Mouse (Mus musculus): Measurements from ENCODE around the gene Slc25a1. TPM values are rescaled to one million over a fixed set of nuclear protein-coding genes. Genes with fewer than 3 reads are reported as not detected.

Slc25a1 gene
- total and polyA plus RNA-seq, 3 experiments, result 113 to 141 (median 134) TPM

DNA sequence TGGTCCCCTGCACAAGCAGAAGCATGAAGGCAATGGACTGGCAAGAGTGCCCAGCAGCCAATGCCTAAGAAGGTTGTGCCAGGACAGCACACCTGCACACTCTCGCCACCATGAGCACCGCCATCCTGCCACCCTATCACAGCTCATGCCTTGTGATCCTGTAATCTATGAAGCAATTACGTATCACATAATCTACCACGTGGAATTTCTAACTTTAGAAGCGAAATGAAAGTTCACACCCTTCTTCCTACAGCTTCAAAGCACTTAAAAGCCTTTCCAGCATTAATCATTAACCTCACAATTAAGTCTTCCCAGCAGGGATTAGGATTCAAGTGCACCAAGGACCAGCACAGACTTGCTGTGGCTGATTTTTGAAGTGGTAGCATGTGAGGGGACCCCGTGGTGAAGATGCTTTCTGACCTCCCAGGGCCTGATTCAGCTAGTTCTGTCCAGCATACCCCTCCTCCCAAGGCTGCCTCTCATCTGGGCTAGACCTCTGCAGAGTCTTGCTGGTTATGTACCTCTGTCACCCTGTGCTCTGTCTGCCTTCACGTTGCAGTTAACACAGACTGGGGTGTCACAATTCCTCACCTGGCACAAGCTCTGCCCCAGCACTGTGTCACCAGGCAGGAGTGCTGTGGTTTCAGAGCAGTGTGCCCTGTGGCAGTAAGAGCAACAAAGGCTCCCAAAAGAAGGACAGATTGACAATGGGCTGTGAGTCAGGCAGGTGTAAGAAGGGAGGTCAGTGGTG is 17.2 kb upstream of the Slc25a1 start:
- peaks cover 52% of the 10 kb centered on the region for H3K27me3 ChIP-seq (replicated peaks)
- no peaks in the 10 kb centered on the region for H3K9me3 ChIP-seq (replicated peaks; ENCODE audit: low read length)
- H3K79me2 ChIP-seq (replicated peaks; ENCODE audit: control insufficient read depth, extremely low read depth, insufficient read depth, poor library complexity, severe bottlenecking), result no peaks in the 10 kb centered on the region
- no peak overlapping the region for H3K4me3 ChIP-seq (replicated peaks in 1 of 3; ENCODE audit: low read depth in 2 of 3, low read length in 2 of 3, poor library complexity in 1 of 3)
- H3K36me3 ChIP-seq (replicated peaks in 1 of 2; ENCODE audit: control insufficient read depth in 1 of 2, insufficient read depth in 1 of 2, low read length in 1 of 2), result no peaks in the 10 kb centered on the region
- H3K4me2 ChIP-seq (ENCODE audit: insufficient read depth, low read depth, poor library complexity, severe bottlenecking), result no peak overlapping the region
- TF ChIP-seq ZNF384 (IDR thresholded peaks at IDR 0.05; ENCODE audit: low read depth, low read length) (no peak), MAZ (IDR thresholded peaks at IDR 0.05; ENCODE audit: low read depth, low read length) (no peak), MAFK (IDR thresholded peaks at IDR 0.05; ENCODE audit: insufficient replicate concordance, low read length) (no peak), PAX5 (IDR thresholded peaks at IDR 0.05; ENCODE audit: low read length) (no peak), TCF12 (IDR thresholded peaks at IDR 0.05; ENCODE audit: low read depth, low read length) (no peak), JUN (IDR thresholded peaks at IDR 0.05; ENCODE audit: insufficient read depth, low read depth, low read length) (no peak), HCFC1 (IDR thresholded peaks at IDR 0.05; ENCODE audit: low read depth, low read length) (no peak), NRF1 (IDR thresholded peaks at IDR 0.05; ENCODE audit: low read depth, low read length) (no peak), JUND (conservative IDR thresholded peaks at IDR 0.05; ENCODE audit: low read depth, low read length) (no peak), SMC3 (IDR thresholded peaks at IDR 0.05; ENCODE audit: low read depth, low read length) (no peak), RCOR1 (conservative IDR thresholded peaks at IDR 0.05; ENCODE audit: low read depth, low read length) (no peak), ELF1 (IDR thresholded peaks at IDR 0.05; ENCODE audit: low read depth, low read length) (no peak), ZC3H11A (IDR thresholded peaks at IDR 0.05; ENCODE audit: low read depth, low read length) (no peak), USF2 (conservative IDR thresholded peaks at IDR 0.05; ENCODE audit: low read depth, low read length) (no peak)
- no peak overlapping the region; the same call in 1 of the 2 replicates for H3K27ac ChIP-seq (ENCODE audit: insufficient read depth, low read depth)
- in situ Hi-C loops (cut with MboI; ENCODE audit: low pct_ligation_motif_present, low pct_unique_long_range_greater_than_20kb, low sequenced_read_pairs), result no loop called here
- no peak overlapping the region for H3K9ac ChIP-seq (ENCODE audit: insufficient read depth, low read depth)
- dilution Hi-C loops (cut with MboI; ENCODE audit: extremely low pct_ligation_motif_present, extremely low pct_unique_long_range_greater_than_20kb, low sequenced_read_pairs), result no loop called here
- no peak for DNase-seq (ENCODE audit: extremely low read depth)
- H3K4me1 ChIP-seq (ENCODE audit: control insufficient read depth in 1 of 2, insufficient read depth in 2 of 2), result peaks cover 0 to 6% of the 10 kb centered on the region in 2 experiments; a peak in 1 of 4 replicates

GRCm38 (mm10) chr16:17943466-17943865 is 15.4 kb upstream of the Slc25a1 start:
- Histone ChIP-seq H3K36me3 (replicated peaks in 1 of 2; ENCODE audit: control insufficient read depth in 1 of 2, insufficient read depth in 1 of 2, low read length in 1 of 2) (no peaks in the 10 kb centered on the region), H3K9ac (ENCODE audit: insufficient read depth, low read depth) (no peak overlapping the region), H3K9me3 (replicated peaks; ENCODE audit: low read length) (no peaks in the 10 kb centered on the region), H3K79me2 (replicated peaks; ENCODE audit: control insufficient read depth, extremely low read depth, insufficient read depth, poor library complexity, severe bottlenecking) (no peaks in the 10 kb centered on the region), H3K4me2 (ENCODE audit: insufficient read depth, low read depth, poor library complexity, severe bottlenecking) (no peak overlapping the region), H3K4me1 (ENCODE audit: control insufficient read depth in 1 of 2, insufficient read depth in 2 of 2) (peaks cover 5 to 6% of the 10 kb centered on the region in 2 experiments; a peak in 3 of 4 replicates), H3K27ac (ENCODE audit: insufficient read depth, low read depth) (no peak overlapping the region), H3K27me3 (replicated peaks) (peaks cover 35% of the 10 kb centered on the region), H3K4me3 (replicated peaks in 1 of 3; ENCODE audit: low read depth in 2 of 3, low read length in 2 of 3, poor library complexity in 1 of 3) (no peak overlapping the region)
- TF ChIP-seq TBP (conservative IDR thresholded peaks at IDR 0.05; ENCODE audit: low read depth, low read length) (no peak), ZC3H11A (IDR thresholded peaks at IDR 0.05; ENCODE audit: low read depth, low read length) (no peak), BHLHE40 (IDR thresholded peaks at IDR 0.05; ENCODE audit: low read depth, low read length) (no peak), JUND (conservative IDR thresholded peaks at IDR 0.05; ENCODE audit: low read depth, low read length) (no peak), MAFK (IDR thresholded peaks at IDR 0.05; ENCODE audit: insufficient replicate concordance, low read length) (no peak), POLR2AphosphoS2 (IDR thresholded peaks at IDR 0.05; ENCODE audit: low read depth, low read length) (no peak), PAX5 (IDR thresholded peaks at IDR 0.05; ENCODE audit: low read length) (no peak), JUN (IDR thresholded peaks at IDR 0.05; ENCODE audit: insufficient read depth, low read depth, low read length) (no peak), E2F4 (IDR thresholded peaks at IDR 0.05; ENCODE audit: insufficient replicate concordance, low read depth, low read length) (no peak), NRF1 (IDR thresholded peaks at IDR 0.05; ENCODE audit: low read depth, low read length) (no peak), IRF4 (IDR thresholded peaks at IDR 0.05; ENCODE audit: low read depth, low read length) (no peak), HCFC1 (IDR thresholded peaks at IDR 0.05; ENCODE audit: low read depth, low read length) (no peak), RCOR1 (conservative IDR thresholded peaks at IDR 0.05; ENCODE audit: low read depth, low read length) (no peak), EP300 (IDR thresholded peaks at IDR 0.05; ENCODE audit: low read length) (no peak), GABPA (IDR thresholded peaks at IDR 0.05; ENCODE audit: insufficient replicate concordance, low read depth, low read length) (no peak)
- DNase-seq (ENCODE audit: extremely low read depth), result no peak
- in situ Hi-C loops (cut with MboI; ENCODE audit: low pct_ligation_motif_present, low pct_unique_long_range_greater_than_20kb, low sequenced_read_pairs) (no loop called here), dilution Hi-C loops (cut with MboI; ENCODE audit: extremely low pct_ligation_motif_present, extremely low pct_unique_long_range_greater_than_20kb, low sequenced_read_pairs) (no loop called here)
